Mouse (Mus musculus) spleen, postnatal 14 days (tissue): ENCODE measurements around the gene Mmrn1.
"Not testable (repeated sequence)": the region's sequence is repeated elsewhere in the genome, so short reads cannot be mapped to it uniquely, and the experiment has no call there.

Experiments used
- DNase-seq, 2 experiments: peaks; one replicate each; pipeline ENCODE4 v3.0.0; 2021 to 2022; ENCODE audit warnings: low spot score in 2 of 2

Gene Mmrn1

GRCm38 (mm10) chr6:60924676-60925075 lies at the start of gene Mmrn1:
Gene Mmrn1 (plus strand): TSS chr6:60924976.
- DNase-seq: not testable (repeated sequence)

- no peak for DNase-seq
These were observed 44.4 kb upstream of the Mmrn1 start for GRCm38 (mm10) chr6:60880362-60880761.

- DNase-seq: no peak
These were observed 43.2 kb upstream of the Mmrn1 start for GRCm38 (mm10) chr6:60881534-60881933.

- DNase-seq: no peak
These were observed 17.5 kb upstream of the Mmrn1 start for GRCm38 (mm10) chr6:60907272-60907671.

GRCm38 (mm10) chr6:60931364-60931763 lies 6.6 kb downstream of the Mmrn1 start:
- peak in 1 of 2 experiments; percentile 14 for DNase-seq

- no peak for DNase-seq
These were observed 10.1 kb downstream of the Mmrn1 start for GRCm38 (mm10) chr6:60934835-60935234.

GRCm38 (mm10) chr6:60935448-60936130 lies 10.8 kb downstream of the Mmrn1 start:
- DNase-seq: peak in 1 of 2 experiments; percentile 36

GRCm38 (mm10) chr6:60944178-60944577 lies 19.4 kb downstream of the Mmrn1 start:
- DNase-seq: no peak

- DNase-seq: no peak
These were observed 19.8 kb downstream of the Mmrn1 start for GRCm38 (mm10) chr6:60944621-60945020.

- peak; percentile 28 to 45 for DNase-seq
These were observed 25.6 kb downstream of the Mmrn1 start for GRCm38 (mm10) chr6:60950415-60950814.

- no peak for DNase-seq
These were observed 36.5 kb downstream of the Mmrn1 start for GRCm38 (mm10) chr6:60961285-60961684.

- no peak for DNase-seq
These were observed 37.1 kb downstream of the Mmrn1 start for GRCm38 (mm10) chr6:60961838-60962237.

GRCm38 (mm10) chr6:60962668-60963067 lies 37.9 kb downstream of the Mmrn1 start:
- no peak for DNase-seq

GRCm38 (mm10) chr6:60963726-60964125 lies 39.0 kb downstream of the Mmrn1 start:
- no peak for DNase-seq

- no peak for DNase-seq
These were observed 42.2 kb downstream of the Mmrn1 start for GRCm38 (mm10) chr6:60966931-60967330.

- DNase-seq: no peak
These were observed 44.6 kb downstream of the Mmrn1 start for GRCm38 (mm10) chr6:60969407-60969806.

GRCm38 (mm10) chr6:60970811-60971210 lies 46.0 kb downstream of the Mmrn1 start:
- DNase-seq: no peak

- DNase-seq: no peak
These were observed 53.8 kb downstream of the Mmrn1 start for GRCm38 (mm10) chr6:60978610-60979009.

- DNase-seq: no peak
These were observed 54.3 kb downstream of the Mmrn1 start for GRCm38 (mm10) chr6:60979039-60979438.

GRCm38 (mm10) chr6:60984360-60984759 lies 59.6 kb downstream of the Mmrn1 start:
- DNase-seq: no peak

GRCm38 (mm10) chr6:60985919-60986318 lies 61.1 kb downstream of the Mmrn1 start:
- DNase-seq: no peak

- DNase-seq: no peak
These were observed 62.1 kb downstream of the Mmrn1 start for GRCm38 (mm10) chr6:60986914-60987313.

GRCm38 (mm10) chr6:60987804-60988203 lies 63.0 kb downstream of the Mmrn1 start:
- DNase-seq: no peak

- no peak for DNase-seq
These were observed 67.6 kb downstream of the Mmrn1 start for GRCm38 (mm10) chr6:60992366-60992765.
